Mouse (Mus musculus) left cerebral cortex, adult 18-20 months (tissue): ENCODE results near the gene Gm28845. TPM values are rescaled to one million over a fixed set of nuclear protein-coding genes. Genes with fewer than 3 reads are reported as not detected.
"Not testable (repeated sequence)": the region's sequence is repeated elsewhere in the genome, so short reads cannot be mapped to it uniquely, and the experiment has no call there.

ENCODE experiments used
- DNase-seq, 2 experiments: peaks; one replicate each; pipeline ENCODE4 v3.0.0; 2021 to 2022; ENCODE audit warnings: low spot score in 2 of 2, mixed read lengths in 1 of 2
- total RNA-seq, 2 experiments: library from RNA; stranded (reverse); gene quantifications; 2 replicates each; pipeline ENCODE4 v1.2.3; 2021

Gm28845 gene
- total RNA-seq, 2 experiments from 2014 or later, result 0.91 TPM; not detected in 1

DNA sequence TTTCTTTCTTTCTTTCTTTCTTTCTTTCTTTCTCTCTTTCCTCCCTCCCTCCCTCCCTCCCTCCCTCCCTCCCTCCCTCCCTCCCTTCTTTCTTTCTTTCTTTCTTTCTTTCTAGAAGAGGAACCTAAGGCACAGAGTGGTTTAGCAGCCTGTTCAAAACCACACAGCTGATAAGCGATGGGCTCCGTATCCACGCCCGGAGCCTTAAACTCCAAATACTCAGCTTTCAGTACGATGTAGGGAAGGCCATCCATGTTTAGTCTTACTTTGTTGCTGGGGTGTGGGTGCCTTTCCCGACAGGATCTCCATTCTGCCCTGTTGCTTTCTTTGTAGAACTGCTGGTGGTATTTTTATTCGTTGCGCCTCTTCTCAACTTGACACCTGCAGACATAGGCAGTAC, 10.2 kb downstream of the Gm28845 start:
- DNase-seq, result no peak

DNA sequence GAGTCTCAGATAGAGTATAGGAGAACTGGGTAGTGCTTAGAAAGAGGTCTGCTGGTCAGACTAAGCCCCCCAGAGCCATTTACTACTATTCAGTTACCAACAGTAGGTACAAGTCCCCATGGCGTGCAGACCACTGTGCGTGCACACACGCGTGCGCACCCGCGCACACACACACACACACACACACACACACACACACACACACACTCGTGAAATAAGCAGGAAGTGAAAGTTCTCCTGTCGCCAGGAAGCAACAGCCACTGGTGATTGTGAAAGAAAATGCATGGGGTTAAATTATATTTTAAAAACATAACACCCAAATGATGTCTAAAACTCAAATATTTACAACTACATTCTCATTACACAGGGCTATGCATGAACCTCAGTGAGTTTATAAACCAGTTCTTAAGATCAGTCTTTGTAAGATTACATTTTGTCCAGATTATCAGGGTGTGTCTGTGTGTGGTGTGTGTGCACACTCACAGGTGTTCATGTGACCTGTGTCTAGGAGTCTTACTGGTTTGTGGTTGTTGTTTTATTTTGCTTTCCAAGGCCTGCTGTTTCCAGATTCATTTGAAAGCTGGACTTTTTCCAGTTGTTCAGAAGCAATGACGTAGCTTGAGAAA, 11.6 kb downstream of the Gm28845 start:
- no peak for DNase-seq

DNA sequence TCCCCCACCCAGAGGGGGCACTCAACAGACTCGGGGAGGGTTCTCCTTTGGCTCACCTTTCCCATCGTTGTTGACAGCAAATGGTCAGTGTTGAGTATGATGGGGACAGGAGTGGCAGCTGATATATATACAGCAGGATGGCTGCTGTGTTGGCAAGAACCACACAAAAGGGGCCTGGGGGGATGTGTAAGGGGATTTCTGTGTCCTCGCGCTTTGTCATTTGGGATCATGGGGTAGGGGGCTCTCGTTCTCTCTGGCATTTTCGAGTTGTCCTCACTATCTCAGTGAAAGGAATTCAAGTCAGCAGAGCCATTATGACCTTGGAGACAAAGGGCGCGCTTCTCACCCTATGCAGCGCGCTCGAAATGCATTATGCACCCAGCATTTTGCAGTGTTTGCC, 16.1 kb downstream of the Gm28845 start, which contains the start of gene Cryga:
Gene Cryga (minus strand): TSS at position 101 of the 400 bp plus-strand sequence.
- DNase-seq, result no peak

DNA sequence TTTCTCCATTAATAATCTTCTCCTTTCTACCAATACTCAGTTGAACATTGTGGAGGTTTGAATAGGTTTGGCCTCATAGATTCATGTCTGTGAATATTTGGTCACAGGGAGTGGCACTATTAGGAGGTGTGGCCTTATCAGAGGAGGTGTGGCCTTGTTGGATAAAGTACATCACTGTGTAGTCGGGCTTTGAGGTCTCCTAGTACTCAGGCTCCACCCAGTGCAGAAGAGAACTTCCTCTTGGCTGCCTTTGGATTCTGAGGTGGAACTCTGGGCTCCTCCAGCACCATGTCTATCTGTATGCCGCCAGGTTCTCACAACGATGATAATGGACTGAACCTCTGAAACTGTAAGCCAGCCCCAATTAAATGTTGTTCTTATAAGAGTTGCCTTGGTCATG, 22.4 kb downstream of the Gm28845 start:
- DNase-seq, result no peak

DNA sequence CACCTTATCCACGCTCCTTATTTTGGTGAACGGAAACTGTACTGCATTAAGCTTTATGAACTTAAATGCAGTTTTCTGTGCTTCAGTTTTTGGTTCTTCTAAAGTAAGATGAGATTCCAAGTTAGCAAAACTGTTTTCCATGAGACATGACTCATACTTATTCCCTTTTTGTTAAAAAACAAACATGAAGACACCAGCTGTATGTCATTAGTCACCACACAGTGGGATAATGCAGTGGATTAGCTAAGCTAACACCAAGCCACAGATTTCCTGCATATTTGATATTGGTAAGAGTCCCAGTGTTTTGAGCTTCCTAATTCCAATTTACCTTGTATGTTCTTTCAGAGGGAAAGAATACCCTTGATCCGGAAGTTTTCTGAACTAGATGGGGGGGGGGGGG, 27.8 kb downstream of the Gm28845 start:
- DNase-seq, result no peak

DNA sequence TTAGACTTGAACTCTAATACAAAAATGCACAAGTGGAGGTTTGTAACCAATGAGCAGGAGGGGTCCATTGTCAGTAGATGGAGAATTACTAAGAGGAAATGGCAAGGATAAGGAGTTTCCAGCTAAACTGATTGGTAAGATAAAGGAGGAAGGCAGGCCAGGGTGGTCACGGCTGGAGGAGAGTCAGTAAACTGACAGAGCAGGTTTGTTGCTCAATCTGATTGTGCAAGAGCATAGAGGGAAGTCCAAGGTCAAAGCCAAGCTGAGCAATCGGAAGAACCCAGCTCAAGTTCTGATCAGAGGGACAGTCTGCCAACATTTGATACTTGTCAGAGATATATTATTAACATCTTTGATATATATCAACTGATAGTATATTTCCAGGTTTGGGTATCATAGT, 29.0 kb downstream of the Gm28845 start:
- no peak for DNase-seq

DNA sequence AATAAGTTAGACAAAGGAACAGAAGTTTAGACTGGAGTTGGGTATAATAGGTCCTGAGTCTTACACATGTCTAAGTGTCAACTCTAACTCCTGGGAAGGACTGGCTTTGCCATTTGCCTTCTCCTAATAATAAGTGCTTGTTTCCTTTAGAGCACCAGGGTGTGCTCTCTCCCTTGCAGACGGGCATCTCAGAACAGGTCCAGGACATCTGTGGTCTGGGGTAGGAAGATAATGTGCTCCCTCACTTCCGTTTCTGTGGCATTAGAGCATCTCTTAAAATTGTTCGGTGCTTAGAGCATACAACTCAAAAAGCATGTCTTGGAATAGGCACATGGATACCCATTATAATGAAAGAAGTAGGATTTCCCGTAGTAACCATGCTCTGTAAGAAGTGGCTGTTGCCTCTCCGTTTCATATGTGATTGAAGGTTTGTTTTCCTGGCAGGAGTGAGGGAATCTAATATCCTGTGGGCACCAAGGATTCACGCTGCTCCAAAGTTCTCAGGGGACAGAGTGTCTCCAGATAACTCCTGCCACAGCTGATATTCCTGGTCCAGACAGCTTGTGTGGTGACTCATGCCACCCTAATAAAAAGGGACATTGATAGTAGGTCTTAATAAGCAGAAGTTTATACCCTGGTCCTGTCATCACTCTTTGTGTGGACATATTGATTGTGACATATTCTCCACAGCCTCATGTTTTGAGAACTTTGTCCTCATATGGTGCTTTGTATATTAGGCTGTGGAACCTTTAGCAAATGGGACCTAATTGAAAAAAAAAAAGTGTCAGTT, 30.6 kb downstream of the Gm28845 start:
- DNase-seq, result no peak

DNA sequence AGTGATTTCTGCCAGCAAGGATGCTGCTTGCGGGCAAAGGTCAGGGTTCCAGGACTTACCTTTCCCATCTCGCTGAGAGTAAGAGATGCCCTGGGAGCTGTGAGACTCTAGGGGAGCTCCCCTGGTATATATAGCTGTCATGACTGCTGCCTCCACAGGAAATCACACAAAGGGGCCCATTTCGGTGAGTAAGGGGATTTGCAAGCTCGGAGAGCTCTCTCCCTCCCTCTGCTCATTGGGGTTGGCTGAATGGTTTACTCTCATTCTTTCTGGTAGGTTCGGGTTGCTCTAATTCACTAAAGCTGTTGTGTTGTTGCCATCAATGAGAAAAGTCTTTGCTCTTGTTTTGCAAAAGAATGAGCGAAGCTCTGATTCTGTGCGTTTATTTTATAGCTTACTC, 37.2 kb downstream of the Gm28845 start, which contains the start of gene Crygb:
Gene Crygb (minus strand): TSS at position 101 of the 400 bp plus-strand sequence.
- no peak for DNase-seq

DNA sequence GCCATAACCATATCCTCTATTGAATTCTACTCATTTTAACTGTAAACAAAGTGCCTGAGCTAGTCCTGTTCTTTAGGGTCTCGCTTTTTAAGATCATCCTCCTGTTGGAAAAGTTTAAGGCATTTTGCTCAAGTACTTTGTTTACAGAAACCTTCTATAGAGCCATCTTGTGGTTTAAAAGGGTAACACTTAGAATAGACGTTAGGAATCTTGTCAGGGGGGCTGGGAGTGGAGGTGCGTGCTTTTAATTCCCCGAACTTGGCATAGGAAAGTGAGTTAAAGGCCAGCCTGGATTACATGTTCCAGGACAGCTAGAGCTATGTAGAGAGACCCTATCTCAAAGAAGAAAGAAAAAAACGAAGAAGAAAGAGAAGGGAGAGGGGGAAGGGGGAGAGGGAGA, 43.8 kb downstream of the Gm28845 start:
- DNase-seq, result no peak

DNA sequence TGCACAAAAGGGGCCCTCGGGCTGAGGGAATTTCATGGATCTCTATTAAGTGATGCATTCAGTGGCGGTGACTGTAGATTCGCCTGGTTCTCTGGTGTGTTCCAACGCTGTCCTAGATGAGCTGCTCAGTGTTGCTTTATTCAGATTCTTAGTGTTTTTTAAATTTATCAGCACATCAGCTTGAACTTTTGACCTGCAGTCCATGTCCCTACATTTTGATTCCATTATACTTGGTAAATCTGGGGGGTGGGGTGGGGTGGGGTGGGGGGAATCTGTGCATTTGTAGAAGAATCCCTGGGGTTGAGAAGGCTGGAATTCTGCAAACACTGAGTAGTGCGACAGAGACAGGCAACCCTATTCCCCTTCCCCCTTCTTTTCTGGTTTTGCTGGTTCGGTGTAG, 45.8 kb downstream of the Gm28845 start, which contains the start of gene Crygc:
Gene Crygc (minus strand): TSS at position 101 of the 400 bp plus-strand sequence.
- no peak for DNase-seq

DNA sequence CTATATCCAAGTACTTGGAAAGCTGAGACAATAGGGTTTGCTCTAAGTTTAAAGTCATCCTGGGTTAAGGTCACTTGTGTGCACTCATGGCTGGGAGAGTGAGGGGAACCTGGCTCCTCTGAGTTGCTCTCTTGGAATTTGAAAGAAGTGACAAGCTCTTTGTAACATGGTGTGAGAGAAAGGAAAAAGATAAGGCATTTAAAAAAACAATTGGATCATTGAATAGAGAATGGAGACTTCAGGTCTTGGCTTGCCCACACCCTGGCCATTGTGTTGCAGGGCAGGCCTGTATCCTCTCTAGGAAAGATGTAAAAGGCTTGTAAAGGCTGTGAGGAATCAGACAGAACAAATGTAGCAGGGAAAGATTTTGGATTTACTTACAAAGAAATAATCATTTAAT, 51.5 kb downstream of the Gm28845 start:
- DNase-seq, result no peak

DNA sequence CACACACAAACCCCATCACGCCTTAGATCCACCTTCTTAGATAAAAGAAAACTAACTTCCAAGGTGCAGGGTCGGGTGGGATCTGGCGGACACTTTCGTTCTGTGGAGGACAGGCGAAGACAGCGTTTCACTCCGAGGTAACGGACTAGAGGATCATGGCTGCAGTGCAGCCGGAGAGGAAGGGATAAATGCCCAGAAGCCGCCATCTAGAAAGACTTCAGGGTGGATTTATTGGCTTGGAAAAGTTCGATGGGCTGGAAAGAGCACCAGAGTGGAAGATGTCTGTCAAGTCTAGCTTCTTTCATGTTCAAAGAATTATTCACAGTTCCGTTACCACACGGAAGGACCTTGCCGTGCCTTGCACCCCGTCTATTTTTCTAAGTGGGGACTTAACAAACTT, 55.2 kb downstream of the Gm28845 start:
- no peak for DNase-seq

DNA sequence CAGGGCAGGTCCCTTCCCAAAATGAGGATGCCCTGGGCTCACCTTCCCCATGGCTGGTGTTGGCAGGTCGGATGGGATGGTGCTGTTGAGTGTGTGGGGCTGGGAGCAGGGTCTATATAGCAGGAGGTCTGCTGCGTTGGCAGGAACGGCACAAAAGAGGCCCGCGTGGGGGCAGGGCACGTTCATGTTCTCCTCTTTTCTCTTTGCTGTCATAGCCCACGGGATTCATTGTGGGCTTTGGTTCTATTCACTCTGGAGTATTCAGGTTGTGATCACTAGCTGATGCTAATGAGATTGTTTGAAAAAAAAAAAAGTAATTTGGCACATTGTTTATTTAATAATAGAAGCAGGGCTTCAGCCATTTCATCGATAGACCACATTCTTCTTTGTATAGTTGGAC, 56.0 kb downstream of the Gm28845 start, which contains the start of gene Crygd:
Gene Crygd (minus strand): TSS at position 101 of the 400 bp plus-strand sequence.
- DNase-seq, result no peak

DNA sequence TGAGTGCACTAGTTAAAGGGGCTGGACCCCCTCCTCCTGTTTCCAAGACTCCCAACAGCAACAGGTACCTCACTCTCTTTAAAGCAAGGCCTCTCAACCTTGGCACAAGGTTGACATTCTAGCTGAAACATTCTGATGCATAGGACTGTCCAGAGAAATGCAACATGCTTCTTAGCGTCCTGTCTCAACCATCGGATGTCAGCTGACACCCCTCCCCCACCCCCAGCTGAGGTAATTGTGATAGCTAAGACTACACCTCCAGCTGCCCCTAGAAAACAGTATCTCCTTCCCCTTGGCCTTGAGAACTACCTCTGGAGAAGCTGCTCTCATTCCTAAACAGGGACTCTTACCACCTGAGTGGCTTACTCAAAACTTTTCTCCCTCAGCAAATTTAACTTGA, 67.2 kb downstream of the Gm28845 start:
- no peak for DNase-seq

DNA sequence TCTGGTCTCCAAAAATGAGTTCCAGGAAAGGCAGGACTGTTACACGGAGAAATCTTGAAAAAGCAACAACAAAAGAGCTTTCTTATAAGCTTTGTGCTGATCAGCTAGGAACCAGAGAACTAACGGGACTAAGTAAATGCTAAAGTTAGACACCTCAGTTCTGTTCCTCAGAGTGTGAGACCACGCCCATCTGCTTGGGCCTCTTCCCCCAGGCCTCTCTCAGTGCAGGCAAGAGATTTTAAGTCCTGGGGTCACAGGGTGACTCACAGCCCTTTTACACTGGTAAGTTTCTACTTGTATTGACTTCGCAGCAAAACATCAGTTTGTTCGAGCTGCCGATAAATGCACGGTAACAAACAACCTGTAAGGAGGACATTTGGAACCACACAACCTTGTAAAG, 67.7 kb downstream of the Gm28845 start:
- DNase-seq, result no peak

DNA sequence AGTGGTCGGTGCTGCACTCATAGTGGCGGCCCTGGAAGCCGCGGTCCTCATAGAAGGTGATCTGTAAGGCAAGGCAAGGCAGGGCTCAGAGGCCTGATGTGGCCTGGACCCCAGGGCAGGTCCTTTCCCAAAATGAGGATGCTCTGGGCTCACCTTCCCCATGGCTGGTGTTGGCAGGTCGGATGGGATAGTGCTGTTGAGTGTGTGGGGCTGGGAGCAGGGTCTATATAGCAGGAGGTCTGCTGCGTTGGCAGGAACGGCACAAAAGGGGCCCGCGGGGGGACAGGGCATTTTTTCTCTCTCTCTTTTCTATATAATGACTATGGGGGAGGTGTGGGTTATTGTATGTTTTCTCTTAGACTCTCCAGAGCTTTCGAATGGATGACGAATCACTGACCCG, 68.4 kb downstream of the Gm28845 start, which contains the start of gene Cryge:
Gene Cryge (minus strand): TSS at position 198 of the 400 bp plus-strand sequence.
- not testable (repeated sequence) for DNase-seq

Other genes with a start within 250 kb of the Gm28845 start
- 10 to 100 TPM; 40.0 to 40.9 TPM for gene Plekhm3, start 162.7 kb downstream of the Gm28845 start, total RNA-seq
- gene Akr1cl, start 86.8 kb downstream of the Gm28845 start, total RNA-seq, result not detected
- not detected for gene Cryge, start 68.4 kb downstream of the Gm28845 start, total RNA-seq
- gene Crygd, start 56.1 kb downstream of the Gm28845 start, total RNA-seq, result not detected
- not detected for gene Crygc, start 45.9 kb downstream of the Gm28845 start, total RNA-seq
- not detected for gene Crygb, start 37.3 kb downstream of the Gm28845 start, total RNA-seq
- gene Cryga, start 16.2 kb downstream of the Gm28845 start, total RNA-seq, result not detected
- 1 to 10 TPM; 5.6 to 6.7 TPM for gene D630023F18Rik, start 3.7 kb upstream of the Gm28845 start, total RNA-seq
- gene Idh1, start 66.9 kb upstream of the Gm28845 start, total RNA-seq, result 10 to 100 TPM; 41.3 to 41.6 TPM
- 10 to 100 TPM; 44.3 to 47.5 TPM for gene Pikfyve, start 67.1 kb upstream of the Gm28845 start, total RNA-seq
- 1 to 10 TPM; 1.7 to 1.9 TPM for gene Pth2r, start 162.5 kb upstream of the Gm28845 start, total RNA-seq